In the genomic region with DNA sequence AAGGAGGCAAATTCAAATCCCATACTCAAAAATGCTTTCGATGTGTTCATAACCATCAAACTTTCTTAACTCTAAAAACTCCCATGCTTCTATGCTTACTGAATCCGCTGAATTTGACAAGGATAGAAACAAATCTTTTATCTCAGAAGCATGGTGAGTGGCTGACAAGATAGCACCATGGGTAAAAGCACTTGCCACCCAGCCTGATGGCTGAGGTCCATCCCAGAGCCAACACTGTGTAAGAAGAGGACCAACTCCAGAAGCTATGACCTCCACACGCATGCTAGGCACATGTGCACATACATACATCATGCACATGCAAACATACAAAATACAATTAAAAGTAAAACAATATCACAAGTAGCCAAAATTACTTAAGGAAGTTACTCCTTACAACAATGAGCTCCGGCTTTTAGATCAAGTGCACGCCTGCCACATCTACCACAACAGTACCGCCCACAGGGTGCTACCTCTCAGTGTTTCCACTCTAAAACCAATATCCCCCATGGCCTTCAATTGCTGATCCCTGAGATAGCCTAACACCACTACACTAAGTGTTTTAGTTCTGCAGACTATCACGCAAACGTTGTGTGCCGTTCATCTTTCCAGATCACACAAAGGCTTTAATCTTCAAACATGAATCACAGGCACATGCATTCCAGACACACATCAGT, we compare ENCODE assay signal across 17 mouse cellular contexts.
"Had no signal": no experiment of that assay in that cellular context is flagged by ENCODE, and none has a peak within 500 bp of the region (broad histone marks: within the 10 kb centered on the region; RNA-seq: fewer than 3 reads in every experiment).

No protein-coding gene starts in this region.

- H3K4me3 ChIP-seq: left cerebral cortex, adult 2 months; limb, embryonic 12.5 days; limb, embryonic 15.5 days; midbrain, embryonic 12.5 days; midbrain, embryonic 15.5 days; neural tube, embryonic 13.5 days; stomach, embryonic 15.5 days had no signal

- H3K4me1 ChIP-seq: limb, embryonic 15.5 days; stomach, embryonic 15.5 days had no signal

- ATAC-seq: liver, postnatal 0 days; lung, postnatal 0 days; midbrain, embryonic 15.5 days had no signal

- H3K27ac ChIP-seq: kidney, postnatal 0 days; left cerebral cortex, adult 2 months; limb, embryonic 12.5 days; limb, embryonic 15.5 days; liver, embryonic 14.5 days; midbrain, embryonic 12.5 days; midbrain, embryonic 15.5 days; neural tube, embryonic 13.5 days; stomach, embryonic 15.5 days had no signal

- H3K36me3 ChIP-seq: limb, embryonic 12.5 days; limb, embryonic 15.5 days; midbrain, embryonic 12.5 days; midbrain, embryonic 15.5 days; neural tube, embryonic 13.5 days; stomach, embryonic 15.5 days had no signal

- H3K9me3 ChIP-seq: limb, embryonic 12.5 days; limb, embryonic 15.5 days; midbrain, embryonic 12.5 days; midbrain, embryonic 15.5 days; neural tube, embryonic 13.5 days; stomach, embryonic 15.5 days had no signal

- DNase-seq: kidney, adult 9 months; kidney, postnatal 25 days; layer of hippocampus, postnatal 36 days; liver, postnatal 0 days; lung, embryonic 14.5 days; retina, postnatal 1 day; right cerebral cortex, postnatal 25 days had no signal

- H3K27me3 ChIP-seq: limb, embryonic 12.5 days; limb, embryonic 15.5 days; midbrain, embryonic 12.5 days; midbrain, embryonic 15.5 days; neural tube, embryonic 13.5 days; stomach, embryonic 15.5 days had no signal
